Mouse (Mus musculus): ENCODE results near the gene Ms4a10. TPM values are rescaled to one million over a fixed set of nuclear protein-coding genes. Genes with fewer than 3 reads are reported as not detected.

Gene Ms4a10
- polyA plus RNA-seq, 1 experiment from 2014 or later = 0.31 TPM

GRCm38 (mm10) chr19:10980210-10980609 is 5.7 kb upstream of the Ms4a10 start:
- no peak overlapping the region for H3K4me3 ChIP-seq (replicated peaks)
- H3K9ac ChIP-seq = no peak overlapping the region
- ATAC-seq (replicated peaks; ENCODE audit: low FRiP score) = no peak
- H3K9me3 ChIP-seq (replicated peaks) = no peaks in the 10 kb centered on the region
- no peak overlapping the region for H3K4me2 ChIP-seq
- no peak overlapping the region for H3K27ac ChIP-seq
- no peaks in the 10 kb centered on the region for H3K36me3 ChIP-seq
- 89% methylated on average over 5 of the region's 5 CpGs for WGBS
- peaks cover 12% of the 10 kb centered on the region for H3K4me1 ChIP-seq
- no peaks in the 10 kb centered on the region for H3K27me3 ChIP-seq

- H3K36me3 ChIP-seq = no peaks in the 10 kb centered on the region
- no peaks in the 10 kb centered on the region for H3K27me3 ChIP-seq
- no peak overlapping the region for H3K27ac ChIP-seq
- H3K9ac ChIP-seq = no peak overlapping the region
- H3K4me1 ChIP-seq = peaks cover 14% of the 10 kb centered on the region
- peak overlapping the region; percentile 43 for H3K4me2 ChIP-seq
- H3K4me3 ChIP-seq (replicated peaks) = no peak overlapping the region
- H3K9me3 ChIP-seq (replicated peaks) = no peaks in the 10 kb centered on the region
- 15% methylated on average over 18 of the region's 18 CpGs for WGBS
- peak; percentile 24 for ATAC-seq (replicated peaks; ENCODE audit: low FRiP score)
These were observed 5.0 kb upstream of the Ms4a10 start for GRCm38 (mm10) chr19:10979184-10980168.

- Histone ChIP-seq H3K9me3 (replicated peaks) (no peaks in the 10 kb centered on the region), H3K9ac (no peak overlapping the region), H3K4me3 (replicated peaks) (no peak overlapping the region), H3K27ac (no peak overlapping the region), H3K27me3 (no peaks in the 10 kb centered on the region), H3K4me2 (no peak overlapping the region), H3K36me3 (no peaks in the 10 kb centered on the region), H3K4me1 (peaks cover 28% of the 10 kb centered on the region)
- ATAC-seq (replicated peaks; ENCODE audit: low FRiP score) = no peak
- 48% methylated on average over 4 of the region's 4 CpGs for WGBS
These were observed 1.8 kb upstream of the Ms4a10 start for GRCm38 (mm10) chr19:10976318-10976717.

- Histone ChIP-seq H3K27me3 (no peaks in the 10 kb centered on the region), H3K27ac (no peak overlapping the region), H3K4me1 (peaks cover 28% of the 10 kb centered on the region), H3K4me3 (replicated peaks) (no peak overlapping the region), H3K9me3 (replicated peaks) (no peaks in the 10 kb centered on the region), H3K36me3 (no peaks in the 10 kb centered on the region), H3K4me2 (no peak overlapping the region), H3K9ac (no peak overlapping the region)
- no peak for ATAC-seq (replicated peaks; ENCODE audit: low FRiP score)
- WGBS = 82% methylated on average over 2 of the region's 2 CpGs
These were observed 717 bp upstream of the Ms4a10 start for GRCm38 (mm10) chr19:10975187-10975586.

GRCm38 (mm10) chr19:10973187-10973586 is 1.3 kb downstream of the Ms4a10 start:
- Histone ChIP-seq H3K27ac (0 out of 2 replicates have a peak overlapping the region, but pooled peaks have one; percentile 60), H3K36me3 (no peaks in the 10 kb centered on the region), H3K9ac (no peak overlapping the region), H3K4me1 (peaks cover 16% of the 10 kb centered on the region), H3K4me2 (no peak overlapping the region), H3K4me3 (replicated peaks) (no peak overlapping the region), H3K27me3 (no peaks in the 10 kb centered on the region), H3K9me3 (replicated peaks) (no peaks in the 10 kb centered on the region)
- peak; percentile 86 for ATAC-seq (replicated peaks; ENCODE audit: low FRiP score)
- WGBS = 15% methylated on average over 2 of the region's 2 CpGs

- Histone ChIP-seq H3K27ac (no peak overlapping the region), H3K9ac (no peak overlapping the region), H3K36me3 (no peaks in the 10 kb centered on the region), H3K4me1 (peaks cover 16% of the 10 kb centered on the region), H3K4me3 (replicated peaks) (no peak overlapping the region), H3K27me3 (no peaks in the 10 kb centered on the region), H3K9me3 (replicated peaks) (no peaks in the 10 kb centered on the region), H3K4me2 (no peak overlapping the region)
- no peak for ATAC-seq (replicated peaks; ENCODE audit: low FRiP score)
- 77% methylated on average over 3 of the region's 3 CpGs for WGBS
These were observed 1.8 kb downstream of the Ms4a10 start for GRCm38 (mm10) chr19:10972660-10973059.

GRCm38 (mm10) chr19:10970457-10970856 is 4.0 kb downstream of the Ms4a10 start:
- ATAC-seq (replicated peaks; ENCODE audit: low FRiP score) = no peak
- no peaks in the 10 kb centered on the region for H3K9me3 ChIP-seq (replicated peaks)
- H3K36me3 ChIP-seq = no peaks in the 10 kb centered on the region
- no peak overlapping the region for H3K4me3 ChIP-seq (replicated peaks)
- H3K9ac ChIP-seq = no peak overlapping the region
- H3K4me2 ChIP-seq = no peak overlapping the region
- H3K27ac ChIP-seq = no peak overlapping the region
- no peaks in the 10 kb centered on the region for H3K27me3 ChIP-seq
- WGBS = 79% methylated on average over 3 of the region's 3 CpGs
- peaks cover 16% of the 10 kb centered on the region for H3K4me1 ChIP-seq

- H3K9ac ChIP-seq = no peak overlapping the region
- H3K27ac ChIP-seq = no peak overlapping the region
- H3K4me3 ChIP-seq (replicated peaks) = no peak overlapping the region
- no peaks in the 10 kb centered on the region for H3K36me3 ChIP-seq
- H3K9me3 ChIP-seq (replicated peaks) = no peaks in the 10 kb centered on the region
- H3K4me2 ChIP-seq = no peak overlapping the region
- H3K27me3 ChIP-seq = no peaks in the 10 kb centered on the region
- 86% methylated on average over 7 of the region's 7 CpGs for WGBS
- peaks cover 5% of the 10 kb centered on the region for H3K4me1 ChIP-seq
- ATAC-seq (replicated peaks; ENCODE audit: low FRiP score) = no peak
These were observed 5.9 kb downstream of the Ms4a10 start for GRCm38 (mm10) chr19:10968578-10968977.

GRCm38 (mm10) chr19:10965721-10966120 is 8.7 kb downstream of the Ms4a10 start:
- Histone ChIP-seq H3K4me3 (replicated peaks) (no peak overlapping the region), H3K4me1 (no peaks in the 10 kb centered on the region), H3K9ac (no peak overlapping the region), H3K27ac (no peak overlapping the region), H3K27me3 (peaks cover 3% of the 10 kb centered on the region; the same call in 1 of the 2 replicates), H3K9me3 (replicated peaks) (no peaks in the 10 kb centered on the region), H3K4me2 (no peak overlapping the region), H3K36me3 (no peaks in the 10 kb centered on the region)
- 86% methylated on average over 7 of the region's 7 CpGs for WGBS
- no peak for ATAC-seq (replicated peaks; ENCODE audit: low FRiP score)

- Histone ChIP-seq H3K4me1 (no peaks in the 10 kb centered on the region), H3K9me3 (replicated peaks) (no peaks in the 10 kb centered on the region), H3K4me3 (replicated peaks) (no peak overlapping the region), H3K27ac (no peak overlapping the region), H3K9ac (no peak overlapping the region), H3K36me3 (no peaks in the 10 kb centered on the region), H3K4me2 (no peak overlapping the region), H3K27me3 (peaks cover 18% of the 10 kb centered on the region; the same call in 1 of the 2 replicates)
- 49% methylated on average over 12 of the region's 12 CpGs for WGBS
- ATAC-seq (replicated peaks; ENCODE audit: low FRiP score) = no peak
These were observed 14.5 kb downstream of the Ms4a10 start for GRCm38 (mm10) chr19:10959978-10960346.

- Histone ChIP-seq H3K4me2 (no peak overlapping the region), H3K4me3 (replicated peaks) (no peak overlapping the region), H3K27ac (no peak overlapping the region), H3K9me3 (replicated peaks) (no peaks in the 10 kb centered on the region), H3K36me3 (no peaks in the 10 kb centered on the region), H3K4me1 (no peaks in the 10 kb centered on the region), H3K9ac (no peak overlapping the region), H3K27me3 (peaks cover 18% of the 10 kb centered on the region; the same call in 1 of the 2 replicates)
- peak; percentile 69 for ATAC-seq (replicated peaks; ENCODE audit: low FRiP score)
- 32% methylated on average over 11 of the region's 11 CpGs for WGBS
These were observed 15.1 kb downstream of the Ms4a10 start for GRCm38 (mm10) chr19:10959085-10959977.

Data from kidney, embryonic 15.5 days (tissue).